Mouse (Mus musculus) lung, adult 2 months (tissue): ENCODE results near the gene Glt28d2.

ENCODE experiments used
- CTCF ChIP-seq: fragments of 200-500 bp; IDR thresholded peaks from 2 replicates; pipeline ENCODE4 v1.5.1; 2011; ENCODE audit warnings: mild to moderate bottlenecking, low read length, control low read depth; ENCODE audit not compliant: insufficient read depth
- POLR2A ChIP-seq: fragments of 200-500 bp; IDR thresholded peaks from 2 replicates; pipeline ENCODE4 v1.6.1; 2011; ENCODE audit warnings: low read depth, mild to moderate bottlenecking, control low read depth, low read length, borderline replicate concordance; ENCODE audit errors: extremely low read depth

- TF ChIP-seq CTCF (no peak), POLR2A (no peak)
Measured at GRCm38 (mm10) chr3:85928140-85928611, 40.9 kb upstream of the Glt28d2 start.
